Mouse (Mus musculus) liver, adult 10 weeks (tissue): ENCODE results near the gene Cldn34b2. TPM values are rescaled to one million over a fixed set of nuclear protein-coding genes. Genes with fewer than 3 reads are reported as not detected.

Source experiments
- polyA plus RNA-seq: library from polyadenylated mRNA; stranded (reverse); fragments of 350-450 nt; fragmentation: Illumina TruSeq; extraction: RNeasy Lipid Tissue Mini Kit (QIAGEN cat#74804); gene quantifications from one replicate; pipeline ENCODE4 v1.2.3, GENCODE M21; 2014; ENCODE audit warnings: low read depth, low replicate concordance

The Cldn34b2 gene
- not detected for polyA plus RNA-seq

GRCm38 (mm10) chrX:155128312-155128711 lies at the start of gene Cldn34b2:
Cldn34b2 (minus strand) TSS chrX:155128412.

GRCm38 (mm10) chrX:155093566-155093965 lies 34.6 kb downstream of the Cldn34b2 start, which contains the start of gene Magea2:
Magea2 (minus strand) TSS chrX:155093666.

GRCm38 (mm10) chrX:155089693-155090092 lies 38.5 kb downstream of the Cldn34b2 start, which contains the start of gene Magea1:
Magea1 (minus strand) TSS chrX:155089793.

Other genes with a start within 250 kb of the Cldn34b2 start
- not detected for gene Cldn34b1, start 238.1 kb downstream of the Cldn34b2 start, polyA plus RNA-seq
- not detected for gene Magea6, start 192.4 kb downstream of the Cldn34b2 start, polyA plus RNA-seq
- not detected for gene Magea3, start 178.9 kb downstream of the Cldn34b2 start, polyA plus RNA-seq
- not detected for gene Magea8, start 132.6 kb downstream of the Cldn34b2 start, polyA plus RNA-seq
- gene Magea5, start 65.3 kb downstream of the Cldn34b2 start, polyA plus RNA-seq: not detected
- not detected for gene Magea1, start 38.6 kb downstream of the Cldn34b2 start, polyA plus RNA-seq
- gene Magea2, start 34.7 kb downstream of the Cldn34b2 start, polyA plus RNA-seq: not detected
- gene Sat1, start 88.0 kb upstream of the Cldn34b2 start, polyA plus RNA-seq: 218 TPM
- gene Acot9, start 134.0 kb upstream of the Cldn34b2 start, polyA plus RNA-seq: 14.6 TPM
- 179 TPM for gene Prdx4, start 212.3 kb upstream of the Cldn34b2 start, polyA plus RNA-seq